Mouse (Mus musculus) forebrain, embryonic 16.5 days (tissue): Measurements from ENCODE around the gene Utp4. TPM values are rescaled to one million over a fixed set of nuclear protein-coding genes. Genes with fewer than 3 reads are reported as not detected.

Experiments
- ATAC-seq: fragments of 200-750 bp; cut with Nextera tagmentation; 2 replicates; pipeline ENCODE4 v1.8.0; 2017; ENCODE audit warnings: mild to moderate bottlenecking, moderate library complexity
- H3K27ac ChIP-seq: fragments of 300-500 bp; sonication (generic); 2 replicates; pipeline ENCODE4 v1.5.1; 2014; ENCODE audit warnings: low read length, control low read depth
- H3K27me3 ChIP-seq: fragments of 300-500 bp; sonication (generic); replicated peaks from 2 replicates; pipeline ENCODE4 v1.6.1; 2014; ENCODE audit warnings: low read length; ENCODE audit not compliant: control insufficient read depth, insufficient read depth
- H3K36me3 ChIP-seq: fragments of 300-500 bp; sonication (generic); 2 replicates; pipeline ENCODE4 v1.6.1; 2014; ENCODE audit not compliant: control insufficient read depth, insufficient read depth
- H3K4me1 ChIP-seq: fragments of 300-500 bp; sonication (generic); replicated peaks from 2 replicates; pipeline ENCODE4 v1.6.1; 2014; ENCODE audit warnings: low read length; ENCODE audit not compliant: control insufficient read depth, insufficient read depth
- H3K4me2 ChIP-seq: fragments of 300-500 bp; sonication (generic); 2 replicates; pipeline ENCODE4 v1.6.1; 2014; ENCODE audit warnings: mild to moderate bottlenecking, low read length, control low read depth
- H3K4me3 ChIP-seq: fragments of 300-500 bp; sonication (generic); replicated peaks from 2 replicates; pipeline ENCODE4 v1.5.1; 2014; ENCODE audit warnings: mild to moderate bottlenecking, low read length, control low read depth
- H3K9ac ChIP-seq: fragments of 300-500 bp; sonication (generic); replicated peaks from 2 replicates; pipeline ENCODE4 v1.6.1; 2014; ENCODE audit warnings: low read depth, low read length, control low read depth
- H3K9me3 ChIP-seq: fragments of 300-500 bp; sonication (generic); 2 replicates; pipeline ENCODE4 v1.6.1; 2016; ENCODE audit warnings: low read length; ENCODE audit not compliant: control insufficient read depth
- WGBS: fragments of 180-500 bp; shearing (Covaris S2); extraction: QIAGEN DNeasy Blood & Tissue Kit; methylation state at CpG from one replicate; pipeline ENCODE4 v1.1.7; 2014; 5-methylcytosine and 5-hydroxymethylcytosine counted together
- polyA plus RNA-seq: library from polyadenylated mRNA; unstranded; fragments of >200 nt; fragmentation: Nextera tagmentation; extraction: Ambion mirVana; gene quantifications from 2 replicates; pipeline ENCODE4 v1.2.1, GENCODE M21; 2015

Utp4 gene
- polyA plus RNA-seq, 1 experiment from 2014 or later: 48.6 TPM

DNA sequence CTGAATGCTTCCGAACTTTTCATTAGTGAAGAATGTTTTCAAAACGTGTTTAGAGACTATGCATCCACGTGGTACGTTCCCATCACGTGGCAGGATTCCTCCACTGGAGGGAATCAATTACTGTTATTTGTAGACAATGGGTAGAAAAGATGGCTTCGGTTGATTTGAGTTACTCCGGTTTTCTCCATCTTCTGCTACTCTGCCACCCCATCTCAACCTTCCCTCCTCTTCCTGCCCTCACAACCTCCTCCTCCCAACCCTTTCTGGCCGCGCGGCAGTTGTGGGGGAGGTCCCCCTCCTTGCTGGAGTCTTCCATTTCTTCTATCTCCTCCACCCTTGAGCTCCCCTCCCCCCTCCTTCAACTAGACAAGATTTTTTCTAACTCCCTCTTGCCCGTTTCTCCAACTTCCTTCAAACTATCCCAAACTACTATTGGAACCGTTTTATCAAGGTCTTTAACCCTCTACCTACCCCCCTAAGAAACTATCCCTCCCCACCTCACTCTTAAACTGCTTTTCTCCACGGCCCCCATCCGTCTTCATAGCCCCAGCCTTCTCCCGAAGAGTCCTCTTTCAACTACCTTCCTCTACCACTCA is 1.1 kb upstream of the Utp4 start:
- WGBS: 0% methylated on average over 15 of the region's 15 CpGs
- peak overlapping the region; percentile 89 for H3K9ac ChIP-seq
- no peaks in the 10 kb centered on the region for H3K27me3 ChIP-seq
- H3K4me2 ChIP-seq: peak overlapping the region; percentile 71
- peaks cover 19% of the 10 kb centered on the region for H3K4me1 ChIP-seq
- peak overlapping the region; percentile 91 for H3K27ac ChIP-seq
- no peaks in the 10 kb centered on the region for H3K36me3 ChIP-seq
- no peak for ATAC-seq
- no peaks in the 10 kb centered on the region for H3K9me3 ChIP-seq
- peak overlapping the region; percentile 76 for H3K4me3 ChIP-seq

DNA sequence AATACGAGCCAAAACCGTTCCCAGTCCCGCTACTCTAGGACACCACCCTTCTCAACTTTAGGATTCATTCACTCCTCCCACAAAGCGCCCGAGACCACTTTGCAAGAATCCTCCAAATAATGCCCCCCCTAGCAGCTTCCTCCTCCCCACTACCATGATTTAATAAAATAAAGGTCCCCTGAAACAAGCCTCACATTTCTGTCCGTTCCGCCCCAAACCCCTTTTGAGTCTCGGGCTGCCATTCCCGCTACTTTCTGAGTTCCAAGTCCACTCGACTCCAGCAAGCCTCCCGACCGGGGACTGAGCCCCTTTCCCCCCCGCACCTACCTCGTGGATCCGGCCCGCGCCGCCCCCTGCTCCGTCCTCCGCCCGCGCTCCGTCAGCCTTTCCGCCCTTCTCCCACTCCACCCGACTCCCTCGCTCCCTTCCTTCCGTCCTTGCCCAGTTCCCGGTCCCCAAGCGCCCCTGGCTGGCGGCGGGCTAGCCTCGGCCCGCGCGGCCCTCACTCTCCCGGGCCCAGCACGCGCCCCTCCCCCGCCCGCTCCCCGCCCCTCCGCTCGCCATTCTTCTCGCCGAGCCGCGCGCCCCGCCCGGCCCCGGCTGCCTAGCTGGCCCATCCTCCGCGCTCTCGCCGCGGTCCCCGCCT is 507 bp upstream of the Utp4 start:
- Histone ChIP-seq H3K9ac (peak overlapping the region; percentile 89), H3K4me2 (peak overlapping the region; percentile 71), H3K4me1 (peaks cover 19% of the 10 kb centered on the region), H3K36me3 (0 out of 2 replicates have a peak, but pooled peaks cover 1% of the 10 kb centered on the region), H3K9me3 (no peaks in the 10 kb centered on the region), H3K27ac (peak overlapping the region; percentile 91), H3K4me3 (peak overlapping the region; percentile 76), H3K27me3 (no peaks in the 10 kb centered on the region)
- under 1% methylated on average over 41 of the region's 57 CpGs for WGBS
- ATAC-seq: peak; percentile 81

DNA sequence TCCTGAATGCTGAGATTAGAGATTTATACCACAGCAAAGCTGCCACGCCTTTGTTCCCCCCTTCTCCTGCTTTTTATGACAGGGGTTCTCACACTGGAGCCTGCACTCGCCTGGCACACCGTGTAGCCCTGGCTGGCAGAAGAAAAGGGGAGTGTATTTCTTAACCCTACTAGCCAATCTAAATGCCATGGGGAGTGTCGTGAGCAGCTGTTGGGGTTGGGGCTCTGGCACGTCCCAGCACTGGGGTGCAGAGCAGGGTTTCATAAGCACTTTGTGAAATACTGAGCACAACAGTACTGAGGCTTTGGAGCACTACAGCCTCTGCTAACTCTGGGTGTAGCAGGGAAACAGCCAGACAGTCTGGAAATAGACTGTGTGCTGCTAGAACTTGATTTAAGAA is 6.0 kb downstream of the Utp4 start:
- no peaks in the 10 kb centered on the region for H3K9me3 ChIP-seq
- WGBS: 90% methylated on average over 5 of the region's 5 CpGs
- ATAC-seq: no peak
- no peak overlapping the region for H3K4me2 ChIP-seq
- H3K4me1 ChIP-seq: peaks cover 3% of the 10 kb centered on the region; the same call in 1 of the 2 replicates
- H3K36me3 ChIP-seq: peaks cover 13% of the 10 kb centered on the region; the same call in 1 of the 2 replicates
- no peaks in the 10 kb centered on the region for H3K27me3 ChIP-seq
- H3K27ac ChIP-seq: no peak overlapping the region
- no peak overlapping the region for H3K4me3 ChIP-seq
- no peak overlapping the region for H3K9ac ChIP-seq

GRCm38 (mm10) chr8:106905727-106906480 is 12.5 kb downstream of the Utp4 start:
- Histone ChIP-seq H3K4me2 (no peak overlapping the region), H3K4me3 (no peak overlapping the region), H3K36me3 (peaks cover 26% of the 10 kb centered on the region), H3K4me1 (no peaks in the 10 kb centered on the region), H3K9ac (no peak overlapping the region), H3K27ac (no peak overlapping the region), H3K9me3 (no peaks in the 10 kb centered on the region), H3K27me3 (no peaks in the 10 kb centered on the region)
- no peak for ATAC-seq
- 90% methylated on average over 17 of the region's 17 CpGs for WGBS

- H3K4me3 ChIP-seq: no peak overlapping the region
- H3K36me3 ChIP-seq: peaks cover 25% of the 10 kb centered on the region
- ATAC-seq: no peak
- no peaks in the 10 kb centered on the region for H3K4me1 ChIP-seq
- 97% methylated on average over 6 of the region's 6 CpGs for WGBS
- no peaks in the 10 kb centered on the region for H3K27me3 ChIP-seq
- no peak overlapping the region for H3K4me2 ChIP-seq
- no peaks in the 10 kb centered on the region for H3K9me3 ChIP-seq
- H3K27ac ChIP-seq: no peak overlapping the region
- H3K9ac ChIP-seq: no peak overlapping the region
Measured at GRCm38 (mm10) chr8:106906635-106907034, 13.2 kb downstream of the Utp4 start.

DNA sequence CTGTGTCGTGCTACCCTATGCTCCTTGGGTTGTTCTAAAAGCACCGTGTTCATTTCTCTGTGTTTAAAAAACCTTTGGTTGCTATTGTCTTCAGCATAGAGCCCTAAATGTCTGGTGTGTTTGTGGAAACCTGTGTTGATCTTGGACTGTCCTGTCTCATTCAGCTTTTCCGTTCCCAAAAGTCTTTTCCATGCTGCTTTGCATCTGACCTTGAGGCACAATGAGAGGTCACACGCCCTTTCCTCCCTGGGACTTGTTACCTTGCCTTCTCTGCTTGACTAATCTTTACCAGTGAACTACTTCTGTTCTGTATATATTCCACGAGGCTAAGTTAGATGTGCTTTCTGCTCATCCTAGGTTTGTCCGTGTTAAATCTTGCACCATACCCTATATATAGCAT is 14.0 kb downstream of the Utp4 start:
- ATAC-seq: no peak
- Histone ChIP-seq H3K9me3 (no peaks in the 10 kb centered on the region), H3K36me3 (peaks cover 25% of the 10 kb centered on the region), H3K9ac (no peak overlapping the region), H3K4me2 (no peak overlapping the region), H3K27me3 (no peaks in the 10 kb centered on the region), H3K4me1 (no peaks in the 10 kb centered on the region), H3K4me3 (no peak overlapping the region), H3K27ac (no peak overlapping the region)
- WGBS: 92% methylated on average over 6 of the region's 6 CpGs

DNA sequence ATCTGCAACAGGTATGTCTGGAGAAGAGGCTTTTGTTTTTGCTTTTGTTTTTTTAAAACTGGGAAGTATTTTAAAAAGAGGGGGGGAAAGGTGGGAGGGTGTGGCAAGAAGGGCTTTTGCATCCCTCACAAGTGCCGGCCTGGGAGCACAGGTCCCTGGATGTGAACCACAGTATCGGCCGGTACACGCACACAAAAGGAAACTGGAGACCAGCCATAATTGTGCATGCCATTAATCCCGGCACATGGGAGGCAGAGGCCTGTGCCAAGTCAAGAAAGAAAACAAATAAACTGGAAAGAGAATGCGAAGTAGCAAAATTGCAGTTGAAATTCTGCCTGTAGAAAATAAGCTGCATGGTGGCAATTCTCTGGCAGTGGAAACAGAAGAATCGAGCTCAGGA is 14.9 kb downstream of the Utp4 start:
- 62% methylated on average over 7 of the region's 7 CpGs for WGBS
- Histone ChIP-seq H3K9ac (no peak overlapping the region), H3K9me3 (no peaks in the 10 kb centered on the region), H3K4me3 (no peak overlapping the region), H3K4me1 (no peaks in the 10 kb centered on the region), H3K27ac (no peak overlapping the region), H3K36me3 (peaks cover 20% of the 10 kb centered on the region), H3K27me3 (no peaks in the 10 kb centered on the region), H3K4me2 (no peak overlapping the region)
- ATAC-seq: no peak

DNA sequence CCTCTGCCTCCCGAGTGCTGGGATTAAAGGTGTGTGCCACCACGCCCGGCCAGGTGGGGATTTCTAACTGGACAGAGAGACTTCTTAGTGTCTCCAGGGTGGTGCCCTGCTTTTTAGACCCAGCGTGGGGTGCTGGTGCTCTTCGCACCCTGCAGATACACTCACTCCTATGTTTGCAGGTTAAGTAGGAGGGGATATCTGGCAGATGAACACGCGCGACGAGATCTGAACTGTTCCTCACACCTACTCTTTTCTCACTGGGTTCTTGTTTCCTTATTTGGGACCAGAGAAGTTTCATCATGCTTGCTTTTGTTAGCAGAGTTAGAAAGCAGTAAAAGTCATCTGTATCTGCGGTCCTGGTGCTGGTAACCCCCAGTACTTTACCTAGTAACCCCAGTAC is 20.2 kb downstream of the Utp4 start:
- no peak for ATAC-seq
- 96% methylated on average over 10 of the region's 10 CpGs for WGBS
- peaks cover 23% of the 10 kb centered on the region for H3K36me3 ChIP-seq

DNA sequence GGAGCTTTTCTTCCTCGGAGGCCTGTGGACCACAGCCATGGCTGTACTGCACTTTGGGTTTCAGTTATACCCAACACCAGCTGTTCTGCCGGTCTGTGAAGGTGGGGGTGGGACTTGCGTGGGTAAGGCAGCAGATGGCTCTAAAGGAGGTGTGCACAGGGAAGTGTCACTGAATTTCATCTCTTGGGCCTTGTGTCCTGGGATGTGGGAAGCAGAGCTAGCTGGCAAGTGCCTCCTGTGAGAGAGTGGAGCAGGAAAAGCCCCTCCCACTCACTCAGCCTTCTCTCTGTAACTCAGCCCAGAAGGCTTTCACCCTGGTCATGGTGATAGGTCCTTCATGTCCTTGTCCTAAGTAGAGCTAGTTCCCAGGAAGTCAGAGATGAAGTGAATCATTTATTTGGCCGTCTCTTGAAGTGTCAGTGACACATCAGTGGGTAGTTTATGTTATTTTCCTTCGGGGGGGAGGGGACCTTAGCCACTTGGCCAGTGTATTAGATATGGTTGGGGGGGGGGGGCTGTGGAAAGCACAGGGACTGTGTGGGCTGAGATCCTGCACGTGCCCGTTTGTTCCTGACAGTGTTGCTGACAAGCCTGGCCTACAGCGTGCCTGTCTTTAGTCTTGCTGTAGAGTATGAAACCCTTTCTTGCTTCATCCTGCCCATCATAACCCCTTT is 26.4 kb downstream of the Utp4 start:
- no peak for ATAC-seq
- WGBS: 79% methylated on average over 8 of the region's 8 CpGs
- H3K36me3 ChIP-seq: peaks cover 16% of the 10 kb centered on the region

More for the DNA sequence above, 20.2 kb downstream of the Utp4 start:
- Histone ChIP-seq H3K27me3 (no peaks in the 10 kb centered on the region), H3K27ac (no peak overlapping the region), H3K4me1 (no peaks in the 10 kb centered on the region), H3K9me3 (no peaks in the 10 kb centered on the region), H3K4me3 (no peak overlapping the region), H3K9ac (no peak overlapping the region), H3K4me2 (no peak overlapping the region)

More for the DNA sequence above, 26.4 kb downstream of the Utp4 start:
- no peak overlapping the region for H3K9ac ChIP-seq
- no peak overlapping the region for H3K27ac ChIP-seq
- H3K4me3 ChIP-seq: no peak overlapping the region
- H3K9me3 ChIP-seq: no peaks in the 10 kb centered on the region
- no peaks in the 10 kb centered on the region for H3K27me3 ChIP-seq
- no peak overlapping the region for H3K4me2 ChIP-seq
- H3K4me1 ChIP-seq: peaks cover 3% of the 10 kb centered on the region; the same call in 1 of the 2 replicates
